In genomic region chr6:99359765-99360499, GRCm38 (mm10) we compare ENCODE assay signal across 17 mouse cellular contexts.
DNase-seq lines count a peak whose midpoint lies in the region; ATAC-seq and TF ChIP-seq lines count a peak whose summit lies in the region.
"Had no signal": no experiment of that assay in that cellular context is flagged by ENCODE, and none has a peak within 500 bp of the region (broad histone marks: within the 10 kb centered on the region; RNA-seq: fewer than 3 reads in every experiment).

No protein-coding gene starts in this region.

- no peak for TF ChIP-seq CTCF in lung, embryonic 14.5 days (IDR thresholded peaks at IDR 0.05; ENCODE audit: low read depth)
- no peak for TF ChIP-seq CTCF in lung, postnatal 0 days (IDR thresholded peaks at IDR 0.05)
- TF ChIP-seq CTCF in small intestine, adult 2 months (IDR thresholded peaks at IDR 0.05; ENCODE audit: extremely low read depth, insufficient read length, insufficient replicate concordance, low read depth, low read length): no peak

- H3K4me3 ChIP-seq in lung, embryonic 14.5 days (ENCODE audit: low read depth, low read length): no peak overlapping the region
- no peak overlapping the region for H3K4me3 ChIP-seq in lung, postnatal 0 days (ENCODE audit: low read depth, low read length)
- H3K4me3 ChIP-seq in heart, embryonic 12.5 days: no peak overlapping the region
- no peak overlapping the region for H3K4me3 ChIP-seq in small intestine, adult 2 months (ENCODE audit: low read depth, low read length)
- H3K4me3 ChIP-seq: hindbrain, embryonic 13.5 days; limb, embryonic 10.5 days; midbrain, embryonic 10.5 days had no signal

- H3K27me3 ChIP-seq in lung, embryonic 14.5 days (ENCODE audit: insufficient read depth, low read length): no peaks in the 10 kb centered on the region
- H3K27me3 ChIP-seq in lung, postnatal 0 days (replicated peaks; ENCODE audit: insufficient read depth, low read length): no peaks in the 10 kb centered on the region
- H3K27me3 ChIP-seq in heart, embryonic 12.5 days (replicated peaks): no peaks in the 10 kb centered on the region
- H3K27me3 ChIP-seq in small intestine, adult 2 months (ENCODE audit: control insufficient read depth, insufficient read depth, low read length): no peaks in the 10 kb centered on the region
- H3K27me3 ChIP-seq: hindbrain, embryonic 13.5 days had no signal

- no peaks in the 10 kb centered on the region for H3K9me3 ChIP-seq in lung, embryonic 14.5 days (ENCODE audit: low read depth, low read length)
- no peaks in the 10 kb centered on the region for H3K9me3 ChIP-seq in lung, postnatal 0 days (ENCODE audit: low read length)
- no peaks in the 10 kb centered on the region for H3K9me3 ChIP-seq in heart, embryonic 12.5 days (replicated peaks)
- H3K9me3 ChIP-seq: hindbrain, embryonic 13.5 days; limb, embryonic 10.5 days; midbrain, embryonic 10.5 days had no signal

- 60% methylated on average over 6 of the region's 6 CpGs for WGBS in lung, embryonic 14.5 days
- 49% methylated on average over 6 of the region's 6 CpGs for WGBS in lung, postnatal 0 days
- WGBS in heart, embryonic 12.5 days: 58% methylated on average over 6 of the region's 6 CpGs
- WGBS in small intestine, adult 2 months: 61% methylated on average over 6 of the region's 6 CpGs

- intact Hi-C loops in heart, postnatal 25 days (cut with DNase I): no loop called here

- no peak for TF ChIP-seq EP300 in lung, postnatal 0 days (IDR thresholded peaks at IDR 0.05)

- no peaks in the 10 kb centered on the region; the same call in 1 of the 2 replicates for H3K4me1 ChIP-seq in lung, embryonic 14.5 days (ENCODE audit: insufficient read depth)
- H3K4me1 ChIP-seq in lung, postnatal 0 days (ENCODE audit: insufficient read depth, low read depth, low read length): peaks cover 5% of the 10 kb centered on the region; the same call in 1 of the 2 replicates
- H3K4me1 ChIP-seq in heart, embryonic 12.5 days (replicated peaks): peaks cover 34% of the 10 kb centered on the region
- H3K4me1 ChIP-seq in small intestine, adult 2 months (ENCODE audit: control insufficient read depth, insufficient read depth, insufficient read length, low read length): peaks cover 14% of the 10 kb centered on the region
- H3K4me1 ChIP-seq: hindbrain, embryonic 13.5 days; midbrain, embryonic 10.5 days had no signal

- H3K9ac ChIP-seq in lung, embryonic 14.5 days: no peak overlapping the region
- no peak overlapping the region for H3K9ac ChIP-seq in lung, postnatal 0 days (replicated peaks; ENCODE audit: low read depth)
- no peak overlapping the region for H3K9ac ChIP-seq in heart, embryonic 12.5 days
- H3K9ac ChIP-seq: forebrain, postnatal 0 days; hindbrain, embryonic 13.5 days had no signal

- no peak overlapping the region for H3K4me2 ChIP-seq in lung, embryonic 14.5 days
- H3K4me2 ChIP-seq in lung, postnatal 0 days (replicated peaks; ENCODE audit: low read depth, low read length): no peak overlapping the region
- no peak overlapping the region for H3K4me2 ChIP-seq in heart, embryonic 12.5 days
- H3K4me2 ChIP-seq: hindbrain, embryonic 13.5 days had no signal

- H3K27ac ChIP-seq in lung, embryonic 14.5 days (ENCODE audit: low read depth): peak overlapping the region; percentile 14; the same call in 1 of the 2 replicates
- H3K27ac ChIP-seq in lung, postnatal 0 days (ENCODE audit: low read length): no peak overlapping the region
- H3K27ac ChIP-seq in heart, embryonic 12.5 days (ENCODE audit: poor library complexity, severe bottlenecking): peak overlapping the region; percentile 62
- 0 out of 2 replicates have a peak overlapping the region, but pooled peaks have one; percentile 16 for H3K27ac ChIP-seq in small intestine, adult 2 months (ENCODE audit: insufficient read depth, low read depth, low read length)
- H3K27ac ChIP-seq: hindbrain, embryonic 13.5 days; limb, embryonic 10.5 days; midbrain, embryonic 10.5 days had no signal

- no peak for TF ChIP-seq POLR2A in small intestine, adult 2 months (IDR thresholded peaks at IDR 0.05; ENCODE audit: low read depth, low read length)

- peak; percentile 89 for DNase-seq in heart, adult 11 months
- DNase-seq in heart, postnatal 25 days (ENCODE audit: low spot score): no peak
- DNase-seq in lung, embryonic 14.5 days: peak; percentile 28
- DNase-seq in lung, postnatal 0 days (ENCODE audit: low spot score): no peak
- no peak for DNase-seq in frontal cortex, postnatal 10 days (ENCODE audit: low spot score in 2 of 2)
- DNase-seq: cerebellum, postnatal 10 days; forebrain, postnatal 0 days; gastrocnemius, postnatal 25 days; kidney, adult 11 months; lung, adult 18-20 months; spleen, adult 18-20 months had no signal

- no peak for ATAC-seq in lung, embryonic 14.5 days (ENCODE audit: insufficient read depth)
- no peak for ATAC-seq in lung, postnatal 0 days
- ATAC-seq in heart, embryonic 12.5 days (ENCODE audit: insufficient number of reproducible peaks, low FRiP score): no peak
- ATAC-seq in inflammation-experienced regulatory T-cells, adult 6 months: no peak
- ATAC-seq: forebrain, postnatal 0 days had no signal

- H3K36me3 ChIP-seq in lung, embryonic 14.5 days (ENCODE audit: insufficient read depth): no peaks in the 10 kb centered on the region
- H3K36me3 ChIP-seq in lung, postnatal 0 days (ENCODE audit: insufficient read depth, low read length): no peaks in the 10 kb centered on the region
- no peaks in the 10 kb centered on the region for H3K36me3 ChIP-seq in heart, embryonic 12.5 days
- no peaks in the 10 kb centered on the region for H3K36me3 ChIP-seq in small intestine, adult 2 months (ENCODE audit: control insufficient read depth, insufficient read depth, low read length)
- H3K36me3 ChIP-seq: hindbrain, embryonic 13.5 days; limb, embryonic 10.5 days; midbrain, embryonic 10.5 days had no signal

Comparison
In these comparisons a context has a peak if more than half of its experiments do, and no peak if none do; other contexts are left out.
1. DNase-seq: peak in heart, adult 11 months (single experiment) and lung, embryonic 14.5 days (single experiment); none in heart, postnatal 25 days (single experiment), lung, postnatal 0 days (single experiment) and frontal cortex, postnatal 10 days (0 of 2).